Mouse (Mus musculus): ENCODE measurements around the gene Mob3b. TPM values are rescaled to one million over a fixed set of nuclear protein-coding genes. Genes with fewer than 3 reads are reported as not detected.
"Not testable (repeated sequence)": the region's sequence is repeated elsewhere in the genome, so short reads cannot be mapped to it uniquely, and the experiment has no call there.

The Mob3b gene
- polyA plus RNA-seq, 1 experiment from 2014 or later = 14.1 TPM

GRCm38 (mm10) chr4:34901582-34901981 is 255.7 kb downstream of the Mob3b start:
- H3K9me3 ChIP-seq (replicated peaks); H3K36me3 ChIP-seq; DNase-seq (ENCODE audit: low spot score); H3K27me3 ChIP-seq (ENCODE audit: low read depth, poor library complexity, severe bottlenecking); H3K4me1 ChIP-seq; H3K27ac ChIP-seq; H3K4me3 ChIP-seq: not testable (repeated sequence)
- WGBS = 77% methylated on average over 3 of the region's 3 CpGs

GRCm38 (mm10) chr4:34901166-34901565 is 256.1 kb downstream of the Mob3b start:
- H3K9me3 ChIP-seq (replicated peaks) = no peaks in the 10 kb centered on the region
- H3K36me3 ChIP-seq = no peaks in the 10 kb centered on the region
- H3K4me1 ChIP-seq = no peaks in the 10 kb centered on the region
- no peak overlapping the region for H3K4me3 ChIP-seq
- H3K27ac ChIP-seq = no peak overlapping the region
- no peak for DNase-seq (ENCODE audit: low spot score)
- H3K27me3 ChIP-seq (ENCODE audit: low read depth, poor library complexity, severe bottlenecking) = no peaks in the 10 kb centered on the region
- 78% methylated on average over 4 of the region's 4 CpGs for WGBS

GRCm38 (mm10) chr4:34900155-34900554 is 257.1 kb downstream of the Mob3b start:
- DNase-seq (ENCODE audit: low spot score) = no peak

GRCm38 (mm10) chr4:34899322-34899721 is 258.0 kb downstream of the Mob3b start:
- WGBS = 88% methylated on average over 1 of the region's 1 CpGs
- no peaks in the 10 kb centered on the region for H3K9me3 ChIP-seq (replicated peaks)
- H3K4me1 ChIP-seq = no peaks in the 10 kb centered on the region
- DNase-seq (ENCODE audit: low spot score) = no peak
- no peaks in the 10 kb centered on the region for H3K27me3 ChIP-seq (ENCODE audit: low read depth, poor library complexity, severe bottlenecking)
- H3K4me3 ChIP-seq = no peak overlapping the region
- H3K27ac ChIP-seq = no peak overlapping the region
- H3K36me3 ChIP-seq = no peaks in the 10 kb centered on the region

More at GRCm38 (mm10) chr4:34900155-34900554, 257.1 kb downstream of the Mob3b start:
- Histone ChIP-seq H3K4me3 (no peak overlapping the region), H3K4me1 (no peaks in the 10 kb centered on the region), H3K27me3 (ENCODE audit: low read depth, poor library complexity, severe bottlenecking) (no peaks in the 10 kb centered on the region), H3K27ac (no peak overlapping the region), H3K36me3 (no peaks in the 10 kb centered on the region), H3K9me3 (replicated peaks) (no peaks in the 10 kb centered on the region)
- 62% methylated on average over 9 of the region's 9 CpGs for WGBS

Other genes with a start within 250 kb of the Mob3b start
- 0.49 and 0.58 TPM in 2 replicates for gene Ifnk, start 5.4 kb downstream of the Mob3b start, polyA plus RNA-seq (2016; fragmentation: Nextera tagmentation; extraction: Ambion mirVana)
- gene C9orf72, start 68.7 kb upstream of the Mob3b start, polyA plus RNA-seq (2016; fragmentation: Nextera tagmentation; extraction: Ambion mirVana) = 9.9 and 11.8 TPM in 2 replicates